Mouse (Mus musculus) natural killer cell, adult 2 months (primary cell): ENCODE measurements at regions not wholly inside any gene's neighbourhood (a gene's known extent, or its start where the extent isn't known, plus 50 kb on each side); places are given as distances from the start of the nearest gene placed in this dataset.

Experiments used
- DNase-seq, 2 experiments: peaks; one replicate each; pipeline ENCODE4 v3.0.0; 2022; ENCODE audit warnings: low spot score in 2 of 2

DNA sequence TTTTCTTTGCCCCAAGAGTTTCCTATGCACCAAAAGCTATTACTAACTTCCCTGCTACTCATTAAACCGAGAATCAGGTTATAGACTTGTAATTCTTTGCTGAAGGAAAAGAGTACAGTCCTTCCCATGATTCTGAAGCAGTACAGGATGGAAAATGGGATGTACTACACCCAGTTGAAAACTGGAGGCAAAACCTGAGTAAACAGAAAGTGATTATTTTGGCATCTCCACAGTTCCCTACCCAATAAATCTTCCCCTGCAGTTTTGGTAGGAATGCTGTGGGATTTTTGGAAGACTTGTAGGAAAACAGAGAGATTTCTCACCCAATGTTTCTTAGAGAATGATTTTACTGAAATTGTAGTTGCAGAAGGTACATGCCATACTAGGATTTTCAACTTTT, 268.5 kb downstream of the Dio2 start:
- DNase-seq = no peak

DNA sequence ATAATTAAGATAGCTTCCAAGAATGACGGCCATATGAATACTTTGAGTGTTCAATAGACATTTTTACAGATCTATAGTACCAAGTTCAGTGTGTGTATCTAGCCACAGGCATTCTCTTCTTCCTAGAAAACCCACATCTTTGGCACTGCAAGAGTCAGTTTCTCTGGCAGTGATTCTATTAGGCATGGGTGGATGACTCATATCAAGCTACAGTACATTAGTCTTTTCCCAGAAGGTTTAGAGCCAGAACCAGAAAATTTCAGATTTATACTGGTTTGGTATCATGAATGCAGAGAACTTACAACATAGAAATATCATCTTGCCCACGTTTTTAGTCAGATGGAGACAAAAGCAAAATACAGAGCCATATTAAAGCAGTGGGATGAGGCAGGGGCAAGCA, 278.1 kb downstream of the Dio2 start:
- DNase-seq = no peak

GRCm38 (mm10) chr12:90440672-90441071, 297.6 kb downstream of the Dio2 start:
- no peak for DNase-seq

DNA sequence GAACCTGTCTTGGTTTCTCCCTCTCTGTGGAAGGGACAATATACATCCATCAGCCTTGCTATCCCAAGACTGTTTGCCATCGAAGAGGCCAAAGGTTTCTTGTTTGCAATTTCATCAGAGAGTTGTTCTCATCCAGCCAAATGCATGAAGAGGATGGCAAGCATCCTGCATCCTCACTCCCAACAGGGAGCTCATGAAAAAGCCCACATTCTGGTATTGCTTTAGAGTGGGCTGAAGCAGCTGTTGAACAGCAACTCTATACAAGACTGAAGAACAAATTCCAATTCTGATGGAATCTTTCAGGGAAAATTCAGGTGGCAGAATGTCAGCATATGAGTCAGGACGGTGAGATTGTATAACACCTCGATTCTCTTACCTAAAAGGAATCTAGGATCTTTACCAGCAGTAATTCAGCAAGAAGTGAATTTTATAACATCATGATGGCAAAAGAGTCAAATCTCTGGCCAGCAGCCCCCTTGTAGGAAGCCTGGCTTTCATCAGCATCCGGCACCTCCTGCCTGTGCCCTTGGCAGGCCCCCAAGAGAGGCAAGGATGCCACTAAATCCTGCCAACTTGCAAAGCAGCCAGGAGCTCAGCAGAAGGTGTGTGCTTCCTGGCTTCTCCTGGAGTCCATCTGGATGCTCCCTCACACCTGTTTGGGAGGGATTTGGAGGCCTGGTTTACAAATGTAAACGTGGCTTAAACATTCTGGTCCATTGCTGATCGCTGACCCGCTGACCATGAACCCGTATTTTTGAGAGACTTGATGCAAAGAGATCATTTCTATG, 312.8 kb downstream of the Dio2 start:
- no peak for DNase-seq

- no peak for DNase-seq
Measured at GRCm38 (mm10) chr12:90417590-90418221, 320.5 kb downstream of the Dio2 start.

DNA sequence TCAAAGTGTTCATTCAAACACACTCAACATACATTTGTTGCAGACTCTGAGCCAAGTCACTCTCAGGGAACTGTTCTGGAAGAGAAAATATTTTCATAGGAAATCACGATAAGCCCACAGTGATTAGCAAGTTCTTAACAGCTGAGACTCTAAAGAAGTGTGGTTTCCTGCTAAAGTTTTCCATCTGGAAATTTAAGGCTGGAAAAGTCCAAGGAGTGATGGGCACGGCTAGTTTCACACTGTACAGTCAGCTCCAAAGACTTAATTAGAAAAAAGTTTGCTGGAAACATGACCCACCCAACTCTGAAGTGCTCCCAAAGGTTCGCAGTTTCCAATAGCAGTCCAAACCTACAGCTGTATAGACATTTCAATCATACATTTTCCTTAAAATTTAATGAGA, 329.5 kb downstream of the Dio2 start:
- DNase-seq = no peak

DNA sequence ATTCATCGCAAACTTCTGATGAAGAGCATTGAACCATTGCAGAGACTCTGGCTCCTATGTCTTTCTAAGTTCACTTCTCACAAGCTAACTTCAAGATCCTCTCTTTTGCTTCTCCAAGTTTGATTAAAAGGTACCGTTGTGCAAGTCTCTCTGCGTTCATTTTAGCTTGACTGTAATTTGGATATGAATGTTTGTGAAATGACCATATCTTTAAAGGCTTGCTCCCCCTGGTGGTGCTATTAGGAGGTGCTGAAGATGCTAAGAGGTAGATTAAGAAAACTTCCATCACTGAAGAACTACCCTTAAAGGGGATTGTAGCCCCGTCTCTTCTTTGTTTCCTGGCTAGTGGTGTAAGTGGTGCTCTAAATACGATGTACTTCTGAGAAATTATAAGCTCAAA, 339.7 kb downstream of the Dio2 start:
- peak in 1 of 2 experiments; percentile 0 for DNase-seq
